Mouse (Mus musculus) kidney, adult 2 months (tissue): ENCODE results near the gene Dlgap1.

ENCODE experiments used
- CTCF ChIP-seq: fragments of 200-500 bp; conservative IDR thresholded peaks from 2 replicates; pipeline ENCODE4 v1.5.1; 2011; ENCODE audit warnings: low read depth, mild to moderate bottlenecking, control low read depth, low read length, moderate library complexity, mixed read lengths; ENCODE audit not compliant: insufficient read depth, insufficient read length
- POLR2A ChIP-seq: fragments of 200-500 bp; IDR thresholded peaks from one replicate; pipeline ENCODE4 v1.6.1; 2011; ENCODE audit warnings: low read depth, low read length, control low read depth

- TF ChIP-seq POLR2A (no peak), CTCF (no peak)
Observed at GRCm38 (mm10) chr17:70807885-70808284, 839.0 kb downstream of the Dlgap1 start.
